Comparison of ENCODE assay signal across 9 mouse cellular contexts in the genomic region with DNA sequence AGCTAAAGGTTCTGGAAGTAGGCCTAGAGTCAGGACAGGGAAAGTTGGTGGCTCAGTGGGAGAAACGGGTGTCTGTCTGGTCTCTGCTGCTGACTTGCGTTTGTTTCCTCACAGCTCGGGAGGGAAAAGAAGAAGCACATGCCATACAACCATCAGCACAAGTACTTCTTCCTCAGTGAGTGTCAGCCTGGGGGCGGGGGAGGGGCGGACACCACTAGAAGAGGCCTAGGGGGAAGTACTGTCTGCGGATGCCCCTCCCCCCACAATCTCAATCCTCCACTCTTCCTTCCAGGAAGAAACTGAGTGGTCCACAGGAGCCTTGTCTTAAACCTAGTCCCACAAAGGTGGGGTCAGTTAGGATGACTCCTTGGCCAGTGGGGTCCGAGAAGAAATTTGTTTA. TPM values are rescaled to one million over a fixed set of nuclear protein-coding genes. Genes with fewer than 3 reads are reported as not detected.
DNase-seq lines count a peak whose midpoint lies in the region; ATAC-seq and TF ChIP-seq lines count a peak whose summit lies in the region.
"Had no signal": no experiment of that assay in that cellular context is flagged by ENCODE, and none has a peak within 500 bp of the region (broad histone marks: within the 10 kb centered on the region; RNA-seq: fewer than 3 reads in every experiment).

No protein-coding gene starts in this region.

- no peaks in the 10 kb centered on the region for H3K79me2 ChIP-seq in MEL (ENCODE audit: control insufficient read depth, insufficient read depth, low read length, poor library complexity)
- peaks cover 10% of the 10 kb centered on the region; the same call in 1 of the 2 replicates for H3K79me2 ChIP-seq in macrophage (ENCODE audit: inconsistent target)

- TF ChIP-seq EP300 in MEL (IDR thresholded peaks at IDR 0.05; ENCODE audit: low read depth in 1 of 2, low read length in 2 of 2) = no peak

- H3K4me3 ChIP-seq in MEL (ENCODE audit: control insufficient read depth in 1 of 2, insufficient read depth in 1 of 2, low read depth in 2 of 2, low read length in 2 of 2) (no peak overlapping the region), macrophage (ENCODE audit: inconsistent target) (no peak overlapping the region)
- H3K4me3 ChIP-seq in forebrain, postnatal 0 days (ENCODE audit: low read depth, low read length) = no peak overlapping the region
- H3K4me3 ChIP-seq: hindbrain, embryonic 12.5 days had no signal

- peak overlapping the region; percentile 49 for H3K27ac ChIP-seq in MEL (ENCODE audit: control insufficient read depth, low read depth, low read length)
- peak overlapping the region; percentile 84 for H3K27ac ChIP-seq in macrophage
- no peak overlapping the region for H3K27ac ChIP-seq in forebrain, postnatal 0 days (ENCODE audit: low read depth, low read length)
- H3K27ac ChIP-seq: hindbrain, embryonic 12.5 days had no signal

- DNase-seq in left cerebral cortex, postnatal 25 days (ENCODE audit: low spot score in 2 of 2) = peak; percentile 17 to 29
- DNase-seq in left cerebral cortex, adult 8-10 months (ENCODE audit: low spot score in 2 of 2) = no peak
- DNase-seq in MEL (ENCODE audit: low read depth, low spot score) = peak; percentile 75
- peak; percentile 13 for DNase-seq in brain, embryonic 14.5 days (ENCODE audit: low read depth)
- no peak for DNase-seq in frontal cortex, postnatal 25 days (ENCODE audit: low spot score in 2 of 2)
- no peak for DNase-seq in forebrain, postnatal 0 days

- H3K36me3 ChIP-seq in MEL (ENCODE audit: control insufficient read depth in 1 of 2, insufficient read depth in 2 of 2, low read length in 2 of 2) = peaks cover 4% of the 10 kb centered on the region in 2 experiments; a peak in 3 of 4 replicates
- H3K36me3 ChIP-seq in macrophage (ENCODE audit: inconsistent target) = peaks cover 39% of the 10 kb centered on the region; the same call in 1 of the 2 replicates
- peaks cover 81% of the 10 kb centered on the region for H3K36me3 ChIP-seq in forebrain, postnatal 0 days (ENCODE audit: insufficient read depth)

- TF ChIP-seq CTCF in MEL (IDR thresholded peaks at IDR 0.05 in 2 of 3, conservative IDR thresholded peaks at IDR 0.05 in 1 of 3; ENCODE audit: control insufficient read depth in 1 of 3, insufficient read depth in 1 of 3, low read depth in 2 of 3, low read length in 3 of 3, poor library complexity in 1 of 3, severe bottlenecking in 1 of 3) = no peak
- TF ChIP-seq CTCF in brain, embryonic 14.5 days (IDR thresholded peaks at IDR 0.05; ENCODE audit: borderline replicate concordance, extremely low read depth, insufficient read depth, insufficient read length) = no peak
- no peak for TF ChIP-seq CTCF in forebrain, postnatal 0 days (IDR thresholded peaks at IDR 0.05; ENCODE audit: low read depth)

- H3K27me3 ChIP-seq in MEL (ENCODE audit: control insufficient read depth in 1 of 2, insufficient read depth in 2 of 2, low read length in 2 of 2) = no peaks in the 10 kb centered on the region
- no peaks in the 10 kb centered on the region for H3K27me3 ChIP-seq in forebrain, postnatal 0 days (ENCODE audit: insufficient read depth, low read length)
- H3K27me3 ChIP-seq: hindbrain, embryonic 12.5 days had no signal

- intact Hi-C loops in left cerebral cortex, postnatal 25 days (cut with DNase I) = no loop called here

- H3K9ac ChIP-seq in MEL (ENCODE audit: control insufficient read depth, low read depth, low read length, poor library complexity, severe bottlenecking) = no peak overlapping the region
- no peak overlapping the region for H3K9ac ChIP-seq in forebrain, postnatal 0 days
- H3K9ac ChIP-seq: hindbrain, embryonic 12.5 days; lung, embryonic 14.5 days had no signal

- H3K4me2 ChIP-seq in forebrain, postnatal 0 days (ENCODE audit: low read depth) = no peak overlapping the region
- H3K4me2 ChIP-seq: hindbrain, embryonic 12.5 days; lung, embryonic 14.5 days had no signal

- H3K4me1 ChIP-seq in MEL (ENCODE audit: control insufficient read depth in 1 of 2, insufficient read depth in 2 of 2, low read length in 2 of 2) = peaks cover 0 to 8% of the 10 kb centered on the region in 2 experiments; a peak in 2 of 4 replicates
- H3K4me1 ChIP-seq in forebrain, postnatal 0 days (ENCODE audit: insufficient read depth) = 0 out of 2 replicates have a peak, but pooled peaks cover 3% of the 10 kb centered on the region

- H3K9me3 ChIP-seq in MEL (replicated peaks; ENCODE audit: insufficient read depth, low read length) = no peaks in the 10 kb centered on the region
- no peaks in the 10 kb centered on the region for H3K9me3 ChIP-seq in forebrain, postnatal 0 days (ENCODE audit: low read length)
- H3K9me3 ChIP-seq: hindbrain, embryonic 12.5 days had no signal

- WGBS in macrophage (ENCODE audit: missing documents) = 13% methylated on average over 7 of the region's 7 CpGs
- 87% methylated on average over 7 of the region's 7 CpGs for WGBS in forebrain, postnatal 0 days

- ATAC-seq in forebrain, postnatal 0 days = no peak

- TF ChIP-seq RAD21 in MEL (IDR thresholded peaks at IDR 0.05; ENCODE audit: low read depth, low read length) = no peak

- no peak for TF ChIP-seq POLR2A in MEL (IDR thresholded peaks at IDR 0.05; ENCODE audit: control insufficient read depth in 1 of 2, insufficient read depth in 1 of 2, low read depth in 1 of 2, low read length in 2 of 2, poor library complexity in 1 of 2)
- TF ChIP-seq POLR2A in brain, embryonic 14.5 days (IDR thresholded peaks at IDR 0.05; ENCODE audit: borderline replicate concordance, extremely low read depth, insufficient read depth, insufficient read length, poor library complexity, severe bottlenecking) = no peak

RNA-seq across cellular contexts. Expression of gene Fads1, which starts 8.6 kb away (rescaled TPM):
- 100 to 1,000 TPM; 180 to 188 TPM for total RNA-seq in left cerebral cortex, postnatal 25 days (2021)
- 100 to 1,000 TPM; 194 to 215 (median 198) TPM for total RNA-seq in left cerebral cortex, adult 8-10 months (2022)
- 36.7 and 38.1 TPM in 2 replicates for total RNA-seq in MEL (2012; rRNA removed)
- 10 to 100 TPM in 1 of 2 experiments, not detected in 1; 69.7 TPM for polyA plus RNA-seq in MEL (2012; ENCODE audit: insufficient read depth in 1 of 2, insufficient read length in 2 of 2, low read depth in 1 of 2, low replicate concordance in 2 of 2, missing spikeins in 1 of 2)
- polyA plus RNA-seq in brain, embryonic 14.5 days (2012; rRNA removed) = 136 and 139 TPM in 2 replicates
- total RNA-seq in macrophage (2018; cell fraction: chromatin; rRNA removed) = 10 to 100 TPM in 17 of 26 experiments, 1 to 10 TPM in 9; 1.8 to 88.5 (median 20.6) TPM
- 100 to 1,000 TPM in 19 of 26 experiments, 10 to 100 TPM in 7; 60.5 to 162 (median 111) TPM for total RNA-seq in macrophage (2018; cell fraction: cytosol; rRNA removed)
- 100 to 1,000 TPM in 6 of 26 experiments, 10 to 100 TPM in 19, 1 to 10 TPM in 1; 7.6 to 131 (median 53.2) TPM for total RNA-seq in macrophage (2018; cell fraction: nucleus; rRNA removed)
- polyA plus RNA-seq in macrophage (2018) = 63.4 to 93.5 TPM (median 74.9 TPM) in 3 replicates
- 142 and 176 TPM in 2 replicates for total RNA-seq in forebrain, postnatal 0 days (2014; rRNA removed)
- polyA plus RNA-seq in forebrain, postnatal 0 days (2015; fragmentation: Nextera tagmentation; extraction: Ambion mirVana) = 113 and 153 TPM in 2 replicates

RNA-seq across cellular contexts. Expression of gene Tmem258, which starts 12.5 kb away (rescaled TPM):
- total RNA-seq in left cerebral cortex, postnatal 25 days (2021) = 10 to 100 TPM; 70.0 to 76.0 TPM
- 10 to 100 TPM; 70.4 to 87.1 (median 72.2) TPM for total RNA-seq in left cerebral cortex, adult 8-10 months (2022)
- total RNA-seq in MEL (2012; rRNA removed) = 322 and 354 TPM in 2 replicates
- polyA plus RNA-seq in MEL (2012; ENCODE audit: insufficient read depth in 1 of 2, insufficient read length in 2 of 2, low read depth in 1 of 2, low replicate concordance in 2 of 2, missing spikeins in 1 of 2) (100 to 1,000 TPM in 1 of 2 experiments, not detected in 1; 337 TPM), macrophage (2018) (135 to 169 TPM (median 137 TPM) in 3 replicates)
- 108 and 164 TPM in 2 replicates for polyA plus RNA-seq in brain, embryonic 14.5 days (2012; rRNA removed)
- total RNA-seq in macrophage (2018; cell fraction: chromatin; rRNA removed) = 10 to 100 TPM in 25 of 26 experiments, 1 to 10 TPM in 1; 6.3 to 45.1 (median 23.2) TPM
- 100 to 1,000 TPM in 7 of 26 experiments, 10 to 100 TPM in 19; 69.4 to 116 (median 93.9) TPM for total RNA-seq in macrophage (2018; cell fraction: cytosol; rRNA removed)
- 10 to 100 TPM; 12.3 to 48.6 (median 32.6) TPM for total RNA-seq in macrophage (2018; cell fraction: nucleus; rRNA removed)
- total RNA-seq in forebrain, postnatal 0 days (2014; rRNA removed) = 102 and 135 TPM in 2 replicates
- 310 and 398 TPM in 2 replicates for polyA plus RNA-seq in forebrain, postnatal 0 days (2015; fragmentation: Nextera tagmentation; extraction: Ambion mirVana)

RNA-seq across cellular contexts. Expression of gene Fen1, which starts 12.6 kb away (rescaled TPM):
- total RNA-seq in left cerebral cortex, postnatal 25 days (2021) = 1 to 10 TPM; 8.9 to 9.9 TPM
- 10 to 100 TPM; 11.7 to 14.4 (median 13.0) TPM for total RNA-seq in left cerebral cortex, adult 8-10 months (2022)
- total RNA-seq in MEL (2012; rRNA removed) = 160 and 189 TPM in 2 replicates
- polyA plus RNA-seq in MEL (2012; ENCODE audit: insufficient read depth in 1 of 2, insufficient read length in 2 of 2, low read depth in 1 of 2, low replicate concordance in 2 of 2, missing spikeins in 1 of 2) (100 to 1,000 TPM in 1 of 2 experiments, not detected in 1; 145 TPM), macrophage (2018) (13.8 to 52.7 TPM (median 20.3 TPM) in 3 replicates)
- 26.6 and 34.3 TPM in 2 replicates for polyA plus RNA-seq in brain, embryonic 14.5 days (2012; rRNA removed)
- total RNA-seq in macrophage (2018; cell fraction: chromatin; rRNA removed) = 1 to 10 TPM; 1.0 to 6.2 (median 2.4) TPM
- 10 to 100 TPM; 13.9 to 28.0 (median 21.1) TPM for total RNA-seq in macrophage (2018; cell fraction: cytosol; rRNA removed)
- total RNA-seq in macrophage (2018; cell fraction: nucleus; rRNA removed) = 10 to 100 TPM in 16 of 26 experiments, 1 to 10 TPM in 10; 3.5 to 35.0 (median 11.2) TPM
- 23.4 and 24.6 TPM in 2 replicates for total RNA-seq in forebrain, postnatal 0 days (2014; rRNA removed)
- 28.7 and 30.8 TPM in 2 replicates for polyA plus RNA-seq in forebrain, postnatal 0 days (2015; fragmentation: Nextera tagmentation; extraction: Ambion mirVana)

RNA-seq across cellular contexts. Expression of gene Myrf, which starts 49.2 kb away (rescaled TPM):
- 10 to 100 TPM; 12.2 to 16.1 TPM for total RNA-seq in left cerebral cortex, postnatal 25 days (2021)
- total RNA-seq in left cerebral cortex, adult 8-10 months (2022) = 10 to 100 TPM; 28.7 to 33.3 (median 29.0) TPM
- total RNA-seq in MEL (2012; rRNA removed) = 0.20 and 0.23 TPM in 2 replicates
- polyA plus RNA-seq in MEL (2012; ENCODE audit: insufficient read depth in 1 of 2, insufficient read length in 2 of 2, low read depth in 1 of 2, low replicate concordance in 2 of 2, missing spikeins in 1 of 2) = 1 to 10 TPM in 1 of 2 experiments, not detected in 1; 2.7 TPM
- polyA plus RNA-seq in brain, embryonic 14.5 days (2012; rRNA removed) = 1.4 and 2.4 TPM in 2 replicates
- 1 to 10 TPM in 11 of 26 experiments, under 1 TPM in 11, not detected in 4; 0.18 to 3.1 (median 0.97) TPM for total RNA-seq in macrophage (2018; cell fraction: chromatin; rRNA removed)
- total RNA-seq in macrophage (2018; cell fraction: cytosol; rRNA removed) = 1 to 10 TPM in 8 of 26 experiments, under 1 TPM in 18; 0.09 to 2.9 (median 0.54) TPM
- total RNA-seq in macrophage (2018; cell fraction: nucleus; rRNA removed) = 1 to 10 TPM in 5 of 26 experiments, under 1 TPM in 18, not detected in 3; 0.12 to 2.7 (median 0.64) TPM
- 0.08 to 0.37 TPM (median 0.17 TPM) in 3 replicates for polyA plus RNA-seq in macrophage (2018)
- 0.54 and 0.81 TPM in 2 replicates for total RNA-seq in forebrain, postnatal 0 days (2014; rRNA removed)
- 0.20 and 0.47 TPM in 2 replicates for polyA plus RNA-seq in forebrain, postnatal 0 days (2015; fragmentation: Nextera tagmentation; extraction: Ambion mirVana)

Comparison
In these comparisons a context has a peak if more than half of its experiments do, and no peak if none do; other contexts are left out.
1. DNase-seq: peak in left cerebral cortex, postnatal 25 days (2 of 2), MEL (single experiment) and brain, embryonic 14.5 days (single experiment); none in left cerebral cortex, adult 8-10 months (0 of 2), frontal cortex, postnatal 25 days (0 of 2) and forebrain, postnatal 0 days (single experiment).